Comparison of ENCODE assay signal across 26 mouse cellular contexts in the genomic region with DNA sequence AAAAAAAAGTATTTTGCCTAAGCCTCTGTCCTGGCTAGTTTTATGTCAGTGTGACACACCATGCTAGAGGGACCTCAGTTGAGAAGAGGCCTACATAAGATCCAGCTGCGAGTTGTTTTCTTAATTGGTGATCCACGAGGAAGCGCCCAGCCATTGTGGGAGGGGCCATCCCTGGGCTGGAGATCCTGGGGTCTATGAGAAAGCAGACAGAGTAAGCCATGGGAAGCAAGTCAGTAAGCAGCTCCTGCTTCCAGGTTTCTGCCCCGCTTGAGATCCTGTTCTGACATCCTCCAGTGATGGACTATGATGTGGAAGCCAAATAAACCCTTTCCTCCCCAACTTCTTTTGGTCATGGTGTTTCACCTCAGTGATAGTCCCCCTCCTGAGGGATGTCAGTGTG.
"Had no signal": no experiment of that assay in that cellular context is flagged by ENCODE, and none has a peak within 500 bp of the region (broad histone marks: within the 10 kb centered on the region; RNA-seq: fewer than 3 reads in every experiment).

No protein-coding gene starts in this region.

- DNase-seq: cerebellum, adult 9-11 months; cerebellum, postnatal 10 days; cerebellum, postnatal 14 days; cerebellum, postnatal 25 days; cerebellum, postnatal 36 days; embryo, embryonic 11 days; forebrain, postnatal 0 days; gastrocnemius, adult 2 months; gastrocnemius, postnatal 10 days; gastrocnemius, postnatal 14 days; gastrocnemius, postnatal 25 days; gastrocnemius, postnatal 36 days; heart, adult 18-20 months; heart, adult 2 months had no signal

- H3K9ac ChIP-seq: embryonic facial prominence, embryonic 12.5 days; embryonic facial prominence, embryonic 13.5 days; embryonic facial prominence, embryonic 15.5 days; forebrain, embryonic 12.5 days; forebrain, embryonic 13.5 days; forebrain, embryonic 15.5 days; forebrain, postnatal 0 days had no signal

- H3K36me3 ChIP-seq: embryonic facial prominence, embryonic 10.5 days; embryonic facial prominence, embryonic 12.5 days; embryonic facial prominence, embryonic 13.5 days; embryonic facial prominence, embryonic 15.5 days; forebrain, embryonic 10.5 days; forebrain, embryonic 12.5 days; forebrain, embryonic 15.5 days; heart, embryonic 10.5 days had no signal

- ATAC-seq: forebrain, embryonic 13.5 days; forebrain, embryonic 14.5 days; forebrain, embryonic 15.5 days; forebrain, embryonic 16.5 days; forebrain, postnatal 0 days had no signal

- H3K27ac ChIP-seq: embryonic facial prominence, embryonic 10.5 days; embryonic facial prominence, embryonic 12.5 days; embryonic facial prominence, embryonic 13.5 days; embryonic facial prominence, embryonic 15.5 days; forebrain, embryonic 10.5 days; forebrain, embryonic 12.5 days; forebrain, embryonic 13.5 days; forebrain, embryonic 15.5 days; gastrocnemius, adult 2 months; heart, adult 2 months; heart, embryonic 10.5 days had no signal

- H3K9me3 ChIP-seq: embryonic facial prominence, embryonic 10.5 days; embryonic facial prominence, embryonic 12.5 days; embryonic facial prominence, embryonic 13.5 days; embryonic facial prominence, embryonic 15.5 days; forebrain, embryonic 10.5 days; forebrain, embryonic 13.5 days; forebrain, embryonic 15.5 days; heart, embryonic 10.5 days had no signal

- H3K4me3 ChIP-seq: embryonic facial prominence, embryonic 10.5 days; embryonic facial prominence, embryonic 12.5 days; embryonic facial prominence, embryonic 13.5 days; embryonic facial prominence, embryonic 15.5 days; erythroblast, embryonic 14.5 days; forebrain, embryonic 10.5 days; forebrain, embryonic 12.5 days; forebrain, embryonic 13.5 days; forebrain, embryonic 15.5 days; gastrocnemius, adult 2 months; heart, adult 2 months; heart, embryonic 10.5 days had no signal

- H3K27me3 ChIP-seq: embryonic facial prominence, embryonic 12.5 days; embryonic facial prominence, embryonic 13.5 days; embryonic facial prominence, embryonic 15.5 days; forebrain, embryonic 12.5 days; forebrain, embryonic 13.5 days; forebrain, embryonic 15.5 days had no signal

- H3K4me2 ChIP-seq: embryonic facial prominence, embryonic 12.5 days; embryonic facial prominence, embryonic 13.5 days; embryonic facial prominence, embryonic 15.5 days; forebrain, embryonic 12.5 days; forebrain, embryonic 13.5 days; forebrain, embryonic 15.5 days had no signal

- H3K4me1 ChIP-seq: embryonic facial prominence, embryonic 10.5 days; embryonic facial prominence, embryonic 12.5 days; embryonic facial prominence, embryonic 15.5 days; forebrain, embryonic 10.5 days; forebrain, embryonic 12.5 days; forebrain, embryonic 13.5 days; forebrain, embryonic 15.5 days had no signal
